Mouse (Mus musculus) CH12.LX (cell line): ENCODE results near the gene Myrfl. TPM values are rescaled to one million over a fixed set of nuclear protein-coding genes. Genes with fewer than 3 reads are reported as not detected.

ENCODE experiments used
- DNase-seq: peaks from one replicate; pipeline ENCODE4 v3.0.0-alpha.2; 2013; ENCODE audit errors: extremely low read depth
- H3K27ac ChIP-seq: 2 replicates; pipeline ENCODE4 v1.5.1; 2012; ENCODE audit warnings: low read depth, mild to moderate bottlenecking, control low read depth, moderate library complexity; ENCODE audit not compliant: insufficient read depth
- H3K27me3 ChIP-seq: replicated peaks from 2 replicates; pipeline ENCODE3; 2012; ENCODE audit warnings: inconsistent platforms
- H3K36me3 ChIP-seq, 2 experiments: replicated peaks in 1 of 2; 2 replicates each; pipeline versions ENCODE3 to v1.6.1; 2012; ENCODE audit warnings: inconsistent platforms in 1 of 2, low read length in 1 of 2, mild to moderate bottlenecking in 1 of 2, mixed read lengths in 1 of 2, moderate library complexity in 1 of 2; ENCODE audit not compliant: control insufficient read depth in 1 of 2, insufficient read depth in 1 of 2
- H3K4me1 ChIP-seq, 2 experiments: 2 replicates each; pipeline ENCODE4 v1.6.1; 2012; ENCODE audit warnings: inconsistent platforms in 1 of 2, moderate library complexity in 1 of 2; ENCODE audit not compliant: insufficient read depth in 2 of 2, control insufficient read depth in 1 of 2
- H3K4me2 ChIP-seq: 2 replicates; pipeline ENCODE4 v1.6.1; 2012; ENCODE audit warnings: low read depth, mild to moderate bottlenecking, control low read depth; ENCODE audit not compliant: poor library complexity, insufficient read depth, severe bottlenecking
- H3K4me3 ChIP-seq, 3 experiments: fragments of 150-350 bp in 1 of 3; sonication (generic) in 1 of 3; replicated peaks in 1 of 3; 2 replicates each; pipeline versions ENCODE3 to v1.5.1; 2011 to 2012; ENCODE audit warnings: low read depth in 2 of 3, low read length in 2 of 3, mild to moderate bottlenecking in 2 of 3, moderate library complexity in 2 of 3, control low read depth in 1 of 3, improper control_type of control experiment in 1 of 3, inconsistent platforms in 1 of 3, mixed read lengths in 1 of 3; ENCODE audit not compliant: poor library complexity in 1 of 3
- H3K79me2 ChIP-seq: replicated peaks from 2 replicates; pipeline ENCODE4 v1.6.1; 2012; ENCODE audit warnings: mild to moderate bottlenecking, moderate library complexity; ENCODE audit not compliant: control insufficient read depth, poor library complexity, insufficient read depth, severe bottlenecking; ENCODE audit errors: extremely low read depth
- H3K9ac ChIP-seq: 2 replicates; pipeline ENCODE4 v1.6.1; 2012; ENCODE audit warnings: low read depth, mild to moderate bottlenecking, control low read depth, moderate library complexity; ENCODE audit not compliant: insufficient read depth
- H3K9me3 ChIP-seq: replicated peaks from 2 replicates; pipeline ENCODE3; 2012; ENCODE audit warnings: low read length, inconsistent platforms, mixed read lengths
- CTCF ChIP-seq, 2 experiments: IDR thresholded peaks in 1 of 2; conservative IDR thresholded peaks in 1 of 2; 2 replicates each; pipeline ENCODE4 v1.5.1; 2011 to 2012; ENCODE audit warnings: low read depth in 2 of 2, low read length in 2 of 2, improper control_type of control experiment in 1 of 2, inconsistent platforms in 1 of 2, mild to moderate bottlenecking in 1 of 2, moderate library complexity in 1 of 2
- ELF1 ChIP-seq: IDR thresholded peaks from 2 replicates; pipeline ENCODE4 v1.6.1; 2014; ENCODE audit warnings: low read depth, mild to moderate bottlenecking, inconsistent platforms, low read length, improper control_type of control experiment
- ETS1 ChIP-seq: conservative IDR thresholded peaks from 2 replicates; pipeline ENCODE4 v1.6.1; 2012; ENCODE audit warnings: low read depth, mild to moderate bottlenecking, inconsistent platforms, low read length, improper control_type of control experiment, moderate library complexity
- IRF4 ChIP-seq: IDR thresholded peaks from 2 replicates; pipeline ENCODE4 v1.6.1; 2014; ENCODE audit warnings: low read depth, mild to moderate bottlenecking, inconsistent platforms, low read length, improper control_type of control experiment
- MAX ChIP-seq: IDR thresholded peaks from 2 replicates; pipeline ENCODE4 v1.6.1; 2011; ENCODE audit warnings: low read length, improper control_type of control experiment
- MAZ ChIP-seq: IDR thresholded peaks from 2 replicates; pipeline ENCODE4 v1.6.1; 2012; ENCODE audit warnings: low read depth, mild to moderate bottlenecking, inconsistent platforms, low read length, improper control_type of control experiment, moderate library complexity
- MEF2A ChIP-seq: IDR thresholded peaks from 2 replicates; pipeline ENCODE4 v1.6.1; 2014; ENCODE audit warnings: low read depth, mild to moderate bottlenecking, inconsistent platforms, low read length, improper control_type of control experiment, borderline replicate concordance
- NELFE ChIP-seq: IDR thresholded peaks from 2 replicates; pipeline ENCODE4 v1.6.1; 2011; ENCODE audit warnings: low read depth, low read length, improper control_type of control experiment
- NRF1 ChIP-seq: IDR thresholded peaks from 2 replicates; pipeline ENCODE4 v1.6.1; 2014; ENCODE audit warnings: low read depth, mild to moderate bottlenecking, inconsistent platforms, low read length, improper control_type of control experiment, moderate library complexity
- RCOR1 ChIP-seq: conservative IDR thresholded peaks from 2 replicates; pipeline ENCODE4 v1.6.1; 2012; ENCODE audit warnings: low read depth, mild to moderate bottlenecking, inconsistent platforms, low read length, improper control_type of control experiment
- SMC3 ChIP-seq: IDR thresholded peaks from 2 replicates; pipeline ENCODE4 v1.6.1; 2011; ENCODE audit warnings: low read depth, low read length, improper control_type of control experiment
- TCF12 ChIP-seq: IDR thresholded peaks from 2 replicates; pipeline ENCODE4 v1.6.1; 2014; ENCODE audit warnings: low read depth, mild to moderate bottlenecking, inconsistent platforms, low read length, improper control_type of control experiment
- UBTF ChIP-seq: IDR thresholded peaks from 2 replicates; pipeline ENCODE4 v1.6.1; 2012; ENCODE audit warnings: low read depth, mild to moderate bottlenecking, inconsistent platforms, low read length, improper control_type of control experiment, moderate library complexity
- ZC3H11A ChIP-seq: IDR thresholded peaks from 2 replicates; pipeline ENCODE4 v1.6.1; 2012; ENCODE audit warnings: low read depth, mild to moderate bottlenecking, inconsistent platforms, low read length, improper control_type of control experiment
- ZKSCAN1 ChIP-seq: IDR thresholded peaks from 2 replicates; pipeline ENCODE4 v1.6.1; 2012; ENCODE audit warnings: low read depth, inconsistent platforms, low read length, improper control_type of control experiment, borderline replicate concordance
- ZMIZ1 ChIP-seq: IDR thresholded peaks from 2 replicates; pipeline ENCODE4 v1.6.1; 2012; ENCODE audit warnings: low read depth, mild to moderate bottlenecking, inconsistent platforms, low read length, improper control_type of control experiment
- dilution Hi-C: fragments of 300-500 bp; cut with MboI; formaldehyde crosslinking; loops from 2 replicates; pipeline ENCODE4 v1.14.3; 2020; ENCODE audit warnings: low sequenced_read_pairs; ENCODE audit not compliant: extremely low pct_unique_long_range_greater_than_20kb, extremely low pct_ligation_motif_present
- in situ Hi-C: fragments of 300-500 bp; cut with MboI; formaldehyde crosslinking; loops from 3 replicates; pipeline ENCODE4 v1.14.3; 2019; ENCODE audit warnings: low sequenced_read_pairs, low pct_ligation_motif_present, low pct_unique_long_range_greater_than_20kb, mixed read lengths
- polyA plus RNA-seq: library from polyadenylated mRNA; unstranded; fragments of >175 nt; gene quantifications from 2 replicates; pipeline ENCODE4 v1.2.1, GENCODE M21; 2012; ENCODE audit warnings: low read depth; ENCODE audit not compliant: insufficient read length
- total RNA-seq, 2 experiments: library from RNA; depleted of rRNA; stranded (reverse); fragments of 300-350 nt in 1 of 2; fragments of >200 nt in 1 of 2; gene quantifications; 2 replicates each; pipeline ENCODE4 v1.2.3; 2012 to 2014

Gene Myrfl
- total and polyA plus RNA-seq, 3 experiments, result not detected

GRCm38 (mm10) chr10:116943025-116943424 lies 46.3 kb upstream of the Myrfl start:
- Histone ChIP-seq H3K9ac (no peak overlapping the region), H3K27me3 (no peaks in the 10 kb centered on the region), H3K4me2 (no peak overlapping the region), H3K4me1 (no peaks in the 10 kb centered on the region), H3K9me3 (peaks cover 10% of the 10 kb centered on the region), H3K27ac (no peak overlapping the region), H3K4me3 (no peak overlapping the region), H3K36me3 (peaks cover 9 to 25% of the 10 kb centered on the region in 2 experiments), H3K79me2 (no peaks in the 10 kb centered on the region; the same call in 1 of the 2 replicates)
- dilution Hi-C loops, result no loop called here
- peak; percentile 21 for DNase-seq
- TF ChIP-seq ZMIZ1 (no peak), MAZ (no peak), CTCF (conservative IDR thresholded peaks at IDR 0.05 in 1 of 2, IDR thresholded peaks at IDR 0.05 in 1 of 2; ENCODE audit: low read depth in 2 of 2, low read length in 2 of 2) (peak in 1 of 2 experiments; percentile 46; a peak in 3 of 4 replicates)
- in situ Hi-C loops, result loop anchor here (25.0 kb wide), 1 partner anchor 269 kb away; the partner anchor contains the start of gene Yeats4

GRCm38 (mm10) chr10:116935028-116935427 lies 38.3 kb upstream of the Myrfl start:
- TF ChIP-seq NELFE (no peak), ZKSCAN1 (no peak), MAZ (no peak), NRF1 (no peak), SMC3 (no peak), ETS1 (no peak), MEF2A (no peak), RCOR1 (no peak), MAX (no peak), TCF12 (no peak), UBTF (no peak), ELF1 (no peak), ZC3H11A (no peak), IRF4 (no peak)
- Histone ChIP-seq H3K9ac (no peak overlapping the region), H3K27me3 (no peaks in the 10 kb centered on the region), H3K9me3 (no peaks in the 10 kb centered on the region), H3K4me1 (peaks cover 0 to 23% of the 10 kb centered on the region in 2 experiments; a peak in 2 of 4 replicates), H3K4me2 (no peak overlapping the region), H3K4me3 (no peak overlapping the region), H3K27ac (no peak overlapping the region), H3K36me3 (peaks cover 14 to 58% of the 10 kb centered on the region in 2 experiments), H3K79me2 (no peaks in the 10 kb centered on the region)
- dilution Hi-C loops (no loop called here), in situ Hi-C loops (loop anchor here (25.0 kb wide), 1 partner anchor 277 kb away; the partner anchor contains the start of gene Yeats4)
- no peak for DNase-seq
